ENCODE assay signal across 18 mouse cellular contexts in genomic region chr15:101382811-101383210, GRCm38 (mm10). TPM values are rescaled to one million over a fixed set of nuclear protein-coding genes. Genes with fewer than 3 reads are reported as not detected.
A peak's percentile ranks its signal among the peaks of the same experiment; 100 is the strongest.
DNase-seq lines count a peak whose midpoint lies in the region; ATAC-seq and TF ChIP-seq lines count a peak whose summit lies in the region.
"Had no signal": no experiment of that assay in that cellular context is flagged by ENCODE, and none has a peak within 500 bp of the region (broad histone marks: within the 10 kb centered on the region; RNA-seq: fewer than 3 reads in every experiment).

No protein-coding gene starts in this region.

- peaks cover 12% of the 10 kb centered on the region for H3K79me2 ChIP-seq in C2C12 (ENCODE audit: control insufficient read depth, insufficient read depth)

- peak; percentile 31 for DNase-seq in brain, embryonic 14.5 days (ENCODE audit: low read depth)
- peak; percentile 69 to 76 for DNase-seq in cerebellum, postnatal 25 days
- peak; percentile 69 to 79 for DNase-seq in heart, postnatal 10 days
- DNase-seq in lung, postnatal 25 days (ENCODE audit: low spot score) = no peak
- DNase-seq in limb, embryonic 10.5 days (ENCODE audit: low spot score) = no peak
- DNase-seq: kidney, adult 8-10 months; liver, embryonic 13.5 days; lung, postnatal 14 days; thymus, postnatal 36 days had no signal

- H3K9ac ChIP-seq in neural tube, embryonic 15.5 days (replicated peaks) = no peak overlapping the region
- H3K9ac ChIP-seq: embryonic facial prominence, embryonic 12.5 days; forebrain, embryonic 13.5 days; hindbrain, embryonic 14.5 days; liver, embryonic 13.5 days; midbrain, embryonic 12.5 days; neural tube, embryonic 12.5 days had no signal

- intact Hi-C loops in heart, postnatal 10 days (cut with DNase I) = no loop called here

- H3K79me3 ChIP-seq in C2C12 (ENCODE audit: low read depth) = peaks cover 3% of the 10 kb centered on the region

- no peak for TF ChIP-seq POLR2A in brain, embryonic 14.5 days (IDR thresholded peaks at IDR 0.05; ENCODE audit: borderline replicate concordance, extremely low read depth, insufficient read depth, insufficient read length, poor library complexity, severe bottlenecking)

- no peak overlapping the region for H3K4me2 ChIP-seq in neural tube, embryonic 15.5 days
- H3K4me2 ChIP-seq: embryonic facial prominence, embryonic 12.5 days; forebrain, embryonic 13.5 days; hindbrain, embryonic 14.5 days; liver, embryonic 13.5 days; midbrain, embryonic 12.5 days; neural tube, embryonic 12.5 days had no signal

- H3K9me3 ChIP-seq in neural tube, embryonic 15.5 days (replicated peaks) = no peaks in the 10 kb centered on the region
- no peaks in the 10 kb centered on the region for H3K9me3 ChIP-seq in limb, embryonic 10.5 days (replicated peaks)
- H3K9me3 ChIP-seq: embryonic facial prominence, embryonic 12.5 days; forebrain, embryonic 13.5 days; liver, embryonic 13.5 days; midbrain, embryonic 12.5 days; neural tube, embryonic 12.5 days had no signal

- H3K27me3 ChIP-seq in C2C12 (ENCODE audit: control insufficient read depth, insufficient read depth, insufficient read length) = no peaks in the 10 kb centered on the region
- no peaks in the 10 kb centered on the region for H3K27me3 ChIP-seq in neural tube, embryonic 15.5 days (replicated peaks)
- H3K27me3 ChIP-seq in limb, embryonic 10.5 days (ENCODE audit: low read depth, poor library complexity, severe bottlenecking) = peaks cover 9% of the 10 kb centered on the region; the same call in 1 of the 2 replicates
- H3K27me3 ChIP-seq: embryonic facial prominence, embryonic 12.5 days; forebrain, embryonic 13.5 days; liver, embryonic 13.5 days; midbrain, embryonic 12.5 days; neural tube, embryonic 12.5 days had no signal

- no peaks in the 10 kb centered on the region for H3K4me1 ChIP-seq in neural tube, embryonic 15.5 days
- peaks cover 20% of the 10 kb centered on the region for H3K4me1 ChIP-seq in limb, embryonic 10.5 days
- H3K4me1 ChIP-seq: embryonic facial prominence, embryonic 12.5 days; liver, embryonic 13.5 days; neural tube, embryonic 12.5 days had no signal

- no peak overlapping the region for H3K27ac ChIP-seq in neural tube, embryonic 15.5 days (replicated peaks)
- H3K27ac ChIP-seq in limb, embryonic 10.5 days = no peak overlapping the region
- H3K27ac ChIP-seq: embryonic facial prominence, embryonic 12.5 days; forebrain, embryonic 13.5 days; hindbrain, embryonic 14.5 days; liver, embryonic 13.5 days; midbrain, embryonic 12.5 days; neural tube, embryonic 12.5 days had no signal

- 79% methylated on average over 11 of the region's 11 CpGs for WGBS in neural tube, embryonic 15.5 days
- 83% methylated on average over 11 of the region's 11 CpGs for WGBS in limb, embryonic 10.5 days

- no peak for TF ChIP-seq CTCF in C2C12 (IDR thresholded peaks at IDR 0.05; ENCODE audit: control insufficient read depth, insufficient read depth, insufficient read length)
- no peak for TF ChIP-seq CTCF in brain, embryonic 14.5 days (IDR thresholded peaks at IDR 0.05; ENCODE audit: borderline replicate concordance, extremely low read depth, insufficient read depth, insufficient read length)

- H3K36me3 ChIP-seq in C2C12 (ENCODE audit: control insufficient read depth, insufficient read depth) = no peaks in the 10 kb centered on the region
- no peaks in the 10 kb centered on the region for H3K36me3 ChIP-seq in neural tube, embryonic 15.5 days
- no peaks in the 10 kb centered on the region for H3K36me3 ChIP-seq in limb, embryonic 10.5 days
- H3K36me3 ChIP-seq: embryonic facial prominence, embryonic 12.5 days; liver, embryonic 13.5 days; midbrain, embryonic 12.5 days; neural tube, embryonic 12.5 days had no signal

- no peak overlapping the region for H3ac ChIP-seq in C2C12 (ENCODE audit: control insufficient read depth, insufficient read length, low read depth)

- no peak for ATAC-seq in neural tube, embryonic 15.5 days (ENCODE audit: low FRiP score)
- ATAC-seq: forebrain, embryonic 13.5 days had no signal

- no peak overlapping the region for H3K4me3 ChIP-seq in C2C12 (ENCODE audit: insufficient read depth, poor library complexity, severe bottlenecking)
- no peak overlapping the region for H3K4me3 ChIP-seq in neural tube, embryonic 15.5 days (replicated peaks)
- H3K4me3 ChIP-seq in limb, embryonic 10.5 days = no peak overlapping the region
- H3K4me3 ChIP-seq: embryonic facial prominence, embryonic 12.5 days; forebrain, embryonic 13.5 days; liver, embryonic 13.5 days; midbrain, embryonic 12.5 days; neural tube, embryonic 12.5 days had no signal

TF ChIP-seq in C2C12, 6 proteins besides CTCF, POLR2A, EP300 and RAD21:
- TF ChIP-seq CEBPB (IDR thresholded peaks at IDR 0.05; ENCODE audit: low read depth) = no peak
- no peak for TF ChIP-seq MAX (IDR thresholded peaks at IDR 0.05)
- TF ChIP-seq MYOG (IDR thresholded peaks at IDR 0.05; ENCODE audit: control insufficient read depth, extremely low read depth, insufficient read length) = no peak
- peak; percentile 43 for TF ChIP-seq MYOD1 (IDR thresholded peaks at IDR 0.05; ENCODE audit: control insufficient read depth, insufficient read length, low read depth)
TF ChIP-seq in C2C12: peak in this region for 1.

RNA-seq across cellular contexts. Expression of gene Krt80, which starts 12.8 kb away (rescaled TPM):
- polyA plus RNA-seq in C2C12 (2012; fragmentation: generic; extraction: Trizol) = 10.1 TPM
- 0.19 and 0.22 TPM in 2 replicates for polyA plus RNA-seq in brain, embryonic 14.5 days (2012; rRNA removed)
- 1 to 10 TPM; 1.7 to 2.2 TPM for total RNA-seq in heart, postnatal 10 days (2021)
- polyA plus RNA-seq in neural tube, embryonic 15.5 days (2015; fragmentation: Nextera tagmentation; extraction: Ambion mirVana) = 0.12 and 0.41 TPM in 2 replicates
- 0.09 and 0.23 TPM in 2 replicates for polyA plus RNA-seq in limb, embryonic 10.5 days (2016; fragmentation: Nextera tagmentation; extraction: Ambion mirVana)
- polyA plus RNA-seq: neural tube, embryonic 12.5 days had no signal

RNA-seq across cellular contexts. Expression of gene Krt7, which starts 28.0 kb away (rescaled TPM):
- 0.04 TPM for polyA plus RNA-seq in C2C12 (2012; fragmentation: generic; extraction: Trizol)
- 1.4 and 4.1 TPM in 2 replicates for polyA plus RNA-seq in brain, embryonic 14.5 days (2012; rRNA removed)
- total RNA-seq in heart, postnatal 10 days (2021) = 1 to 10 TPM; 3.8 to 4.5 TPM
- 1.0 and 12.2 TPM in 2 replicates for polyA plus RNA-seq in neural tube, embryonic 15.5 days (2015; fragmentation: Nextera tagmentation; extraction: Ambion mirVana)
- polyA plus RNA-seq in limb, embryonic 10.5 days (2016; fragmentation: Nextera tagmentation; extraction: Ambion mirVana) = 14.2 and 16.9 TPM in 2 replicates
- total RNA-seq: layer of hippocampus, adult 18-20 months had no signal

RNA-seq across cellular contexts. Expression of gene Krt87, which starts 55.8 kb away (rescaled TPM):
- not detected for polyA plus RNA-seq in C2C12 (2012; fragmentation: generic; extraction: Trizol)
- 0.11 and 0.18 TPM in 2 replicates for polyA plus RNA-seq in brain, embryonic 14.5 days (2012; rRNA removed)
- total RNA-seq in heart, postnatal 10 days (2021) = not detected
- 0.51 and 0.78 TPM in 2 replicates for polyA plus RNA-seq in neural tube, embryonic 15.5 days (2015; fragmentation: Nextera tagmentation; extraction: Ambion mirVana)
- polyA plus RNA-seq in limb, embryonic 10.5 days (2016; fragmentation: Nextera tagmentation; extraction: Ambion mirVana) = not detected in 2 replicates
- total RNA-seq: adrenal gland, adult 18-20 months had no signal
- polyA plus RNA-seq: forebrain, embryonic 13.5 days; liver, embryonic 13.5 days had no signal

Comparison
In these comparisons a context has a peak if more than half of its experiments do, and no peak if none do; other contexts are left out.
1. DNase-seq: peak in brain, embryonic 14.5 days (single experiment), cerebellum, postnatal 25 days (2 of 2) and heart, postnatal 10 days (2 of 2); none in lung, postnatal 25 days (single experiment) and limb, embryonic 10.5 days (single experiment).